In the genomic region with DNA sequence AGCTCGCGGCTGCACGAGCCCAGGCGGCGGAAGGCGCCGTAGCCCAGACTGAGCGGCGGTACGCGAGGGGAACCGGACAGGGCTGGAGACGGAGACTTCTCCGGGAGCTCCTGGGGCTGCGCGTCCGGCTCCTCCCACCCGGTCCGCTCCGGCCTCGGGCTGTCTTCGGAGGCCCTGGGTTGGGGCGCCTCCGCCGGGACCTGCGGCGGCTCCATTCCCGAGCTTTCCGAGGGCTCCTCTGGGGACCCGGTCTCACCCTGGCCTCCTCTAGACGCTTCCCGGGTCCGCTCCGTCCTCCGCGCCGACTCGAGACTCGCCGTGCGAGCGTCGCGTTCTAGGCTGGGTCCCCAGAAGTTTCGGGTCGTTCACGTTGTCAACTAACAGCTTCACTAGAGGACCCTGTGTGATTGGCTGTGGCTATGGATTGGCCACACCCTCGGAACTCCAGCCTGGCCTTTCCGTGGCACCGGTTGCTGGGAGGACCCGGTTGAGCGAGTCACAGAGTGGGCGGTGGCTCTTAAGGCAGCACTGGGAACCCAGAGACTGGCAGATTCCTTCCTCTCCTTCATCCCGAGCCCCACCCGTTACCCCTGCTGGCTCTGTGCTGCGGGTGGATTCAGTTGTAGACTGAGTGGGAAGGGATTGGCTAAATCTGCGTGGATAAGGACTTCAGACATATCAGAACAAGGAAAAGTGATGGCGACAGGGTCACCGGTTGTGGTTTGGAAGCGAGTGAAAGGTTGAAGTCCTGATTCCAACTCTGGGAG, we compare ENCODE assay signal across 8 mouse cellular contexts. TPM values are rescaled to one million over a fixed set of nuclear protein-coding genes. Genes with fewer than 3 reads are reported as not detected.
DNase-seq lines count a peak whose midpoint lies in the region; ATAC-seq lines count a peak whose summit lies in the region.

Gene Klrg2 (minus strand): TSS at position 391 of the 767 bp plus-strand sequence.

- no peak within 1 kb of the TSS for H3K27ac ChIP-seq in embryonic facial prominence, embryonic 15.5 days (replicated peaks)
- no peak within 1 kb of the TSS for H3K27ac ChIP-seq in heart, embryonic 13.5 days (replicated peaks)
- no peak within 1 kb of the TSS for H3K27ac ChIP-seq in kidney, embryonic 16.5 days (ENCODE audit: low read length)

- no peaks in the 10 kb centered on the region for H3K9me3 ChIP-seq in embryonic facial prominence, embryonic 15.5 days (replicated peaks)
- H3K9me3 ChIP-seq in heart, embryonic 13.5 days: no peaks in the 10 kb centered on the region
- H3K9me3 ChIP-seq in kidney, embryonic 16.5 days (ENCODE audit: low read length): no peaks in the 10 kb centered on the region

- H3K9ac ChIP-seq in embryonic facial prominence, embryonic 15.5 days: peak within 1 kb of the TSS; percentile 35
- peak within 1 kb of the TSS; percentile 76 for H3K9ac ChIP-seq in heart, embryonic 13.5 days
- H3K9ac ChIP-seq in kidney, embryonic 16.5 days (replicated peaks; ENCODE audit: low read length): peak within 1 kb of the TSS; percentile 66

- no peaks in the 10 kb centered on the region for H3K36me3 ChIP-seq in embryonic facial prominence, embryonic 15.5 days
- no peaks in the 10 kb centered on the region for H3K36me3 ChIP-seq in heart, embryonic 13.5 days
- H3K36me3 ChIP-seq in kidney, embryonic 16.5 days (ENCODE audit: insufficient read depth, low read length): no peaks in the 10 kb centered on the region

- peak; percentile 14 for DNase-seq in CD4-positive helper T cell, adult 2 months (ENCODE audit: low read depth, low spot score)
- DNase-seq in ZHBTc4 (ENCODE audit: low read depth, low spot score): peak; percentile 80
- DNase-seq in lung, postnatal 14 days: peak; percentile 71
- DNase-seq in ovary, postnatal 36 days (ENCODE audit: low spot score): peak; percentile 61

- peaks cover 23% of the 10 kb centered on the region for H3K4me1 ChIP-seq in embryonic facial prominence, embryonic 15.5 days
- peaks cover 23% of the 10 kb centered on the region for H3K4me1 ChIP-seq in heart, embryonic 13.5 days
- peaks cover 18% of the 10 kb centered on the region for H3K4me1 ChIP-seq in kidney, embryonic 16.5 days (ENCODE audit: insufficient read depth, low read length)

- H3K27me3 ChIP-seq in embryonic facial prominence, embryonic 15.5 days: peaks cover 72% of the 10 kb centered on the region
- peaks cover 96% of the 10 kb centered on the region for H3K27me3 ChIP-seq in heart, embryonic 13.5 days (replicated peaks)
- H3K27me3 ChIP-seq in kidney, embryonic 16.5 days (ENCODE audit: insufficient read depth, low read length): peaks cover 75% of the 10 kb centered on the region

- peak within 1 kb of the TSS; percentile 99 for H3K4me2 ChIP-seq in embryonic facial prominence, embryonic 15.5 days (replicated peaks)
- H3K4me2 ChIP-seq in heart, embryonic 13.5 days: peak within 1 kb of the TSS; percentile 96
- peak within 1 kb of the TSS; percentile 100 for H3K4me2 ChIP-seq in kidney, embryonic 16.5 days (replicated peaks; ENCODE audit: low read depth, low read length)

- peak within 1 kb of the TSS; percentile 57 for H3K4me3 ChIP-seq in embryonic facial prominence, embryonic 15.5 days (replicated peaks)
- peak within 1 kb of the TSS; percentile 62 for H3K4me3 ChIP-seq in heart, embryonic 13.5 days
- H3K4me3 ChIP-seq in kidney, embryonic 16.5 days (ENCODE audit: low read length): peak within 1 kb of the TSS; percentile 59

- ATAC-seq in embryonic facial prominence, embryonic 15.5 days (ENCODE audit: insufficient number of reproducible peaks, low FRiP score, low TSS enrichment, low read depth): peak; percentile 82
- ATAC-seq in heart, embryonic 13.5 days (ENCODE audit: extremely low read depth, insufficient number of reproducible peaks, low FRiP score, low TSS enrichment): peak; percentile 48; the same call in 1 of the 2 replicates
- ATAC-seq in kidney, embryonic 16.5 days (ENCODE audit: low FRiP score, low TSS enrichment): peak; percentile 84
- ATAC-seq in inflammation-experienced regulatory T-cells, adult 6 months: no peak

- WGBS in embryonic facial prominence, embryonic 15.5 days: 2% methylated on average over 60 of the region's 60 CpGs
- WGBS in heart, embryonic 13.5 days: 2% methylated on average over 60 of the region's 60 CpGs
- 2% methylated on average over 60 of the region's 60 CpGs for WGBS in kidney, embryonic 16.5 days

RNA-seq across cellular contexts. Expression of gene Klrg2, which starts in this region (rescaled TPM):
- polyA plus RNA-seq in embryonic facial prominence, embryonic 15.5 days (2015; fragmentation: Nextera tagmentation; extraction: Ambion mirVana): 3.0 and 4.0 TPM in 2 replicates
- 0.07 and 0.08 TPM in 2 replicates for polyA plus RNA-seq in heart, embryonic 13.5 days (2015; fragmentation: Nextera tagmentation; extraction: Ambion mirVana)
- 0.32 and 0.49 TPM in 2 replicates for polyA plus RNA-seq in kidney, embryonic 16.5 days (2015; fragmentation: Nextera tagmentation; extraction: Ambion mirVana)
- polyA plus RNA-seq in inflammation-experienced regulatory T-cells, adult 6 months (2017; shearing (Covaris generic)): not detected

Comparison
In these comparisons a context has a peak if more than half of its experiments do, and no peak if none do; other contexts are left out.
1. Peak in ATAC-seq, H3K4me3 ChIP-seq, H3K9ac ChIP-seq and H3K4me2 ChIP-seq in heart, embryonic 13.5 days; RNA of the gene not detected or under 1 TPM.
2. Peak in ATAC-seq, H3K4me3 ChIP-seq, H3K9ac ChIP-seq and H3K4me2 ChIP-seq in kidney, embryonic 16.5 days; RNA of the gene not detected or under 1 TPM.
3. DNase-seq: peak in every context shown above with its lines; median percentile 80 in ZHBTc4; 71 in lung, postnatal 14 days; 61 in ovary, postnatal 36 days; 14 in CD4-positive helper T cell, adult 2 months.